Mouse (Mus musculus): ENCODE measurements around the gene Bmpr1a. TPM values are rescaled to one million over a fixed set of nuclear protein-coding genes. Genes with fewer than 3 reads are reported as not detected.

Gene Bmpr1a
- polyA plus RNA-seq, 1 experiment from 2014 or later = 35.8 TPM

DNA sequence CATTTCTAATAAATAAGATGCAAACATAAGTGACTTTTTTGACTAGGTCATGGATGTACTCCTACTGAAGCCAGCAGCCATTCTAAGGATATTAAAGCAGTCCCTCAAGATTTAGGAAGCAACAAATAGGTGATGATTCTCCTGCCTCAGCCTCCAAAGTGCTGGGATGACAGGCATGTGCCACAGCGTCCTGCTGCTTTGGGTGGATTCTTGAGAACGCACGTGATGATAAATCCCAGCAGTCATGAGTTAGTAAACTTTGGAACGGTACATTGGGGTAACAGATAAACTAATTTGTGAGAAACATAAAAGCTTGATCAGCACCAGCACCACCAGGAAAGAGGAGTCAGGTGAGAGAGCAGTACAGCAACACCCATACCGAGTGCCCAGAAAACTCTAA, 52.7 kb downstream of the Bmpr1a start:
- Histone ChIP-seq H3K27ac (no peak overlapping the region), H3K4me2 (ENCODE audit: low read length) (no peak overlapping the region), H3K9me3 (replicated peaks; ENCODE audit: low read length) (no peaks in the 10 kb centered on the region), H3K27me3 (ENCODE audit: insufficient read depth, low read length) (no peaks in the 10 kb centered on the region), H3K4me1 (replicated peaks; ENCODE audit: insufficient read depth, low read length) (0 out of 2 replicates have a peak, but pooled peaks cover 3% of the 10 kb centered on the region), H3K4me3 (replicated peaks; ENCODE audit: low read depth, low read length) (no peak overlapping the region), H3K9ac (ENCODE audit: low read depth, low read length) (no peak overlapping the region), H3K36me3 (ENCODE audit: insufficient read depth, low read length) (0 out of 2 replicates have a peak, but pooled peaks cover 5% of the 10 kb centered on the region)
- TF ChIP-seq CTCF (IDR thresholded peaks at IDR 0.05; ENCODE audit: low read depth) = no peak
- no peak for ATAC-seq (replicated peaks; ENCODE audit: low FRiP score, low read depth)
- 84% methylated on average over 5 of the region's 5 CpGs for WGBS
- no peak for DNase-seq (ENCODE audit: low spot score)

DNA sequence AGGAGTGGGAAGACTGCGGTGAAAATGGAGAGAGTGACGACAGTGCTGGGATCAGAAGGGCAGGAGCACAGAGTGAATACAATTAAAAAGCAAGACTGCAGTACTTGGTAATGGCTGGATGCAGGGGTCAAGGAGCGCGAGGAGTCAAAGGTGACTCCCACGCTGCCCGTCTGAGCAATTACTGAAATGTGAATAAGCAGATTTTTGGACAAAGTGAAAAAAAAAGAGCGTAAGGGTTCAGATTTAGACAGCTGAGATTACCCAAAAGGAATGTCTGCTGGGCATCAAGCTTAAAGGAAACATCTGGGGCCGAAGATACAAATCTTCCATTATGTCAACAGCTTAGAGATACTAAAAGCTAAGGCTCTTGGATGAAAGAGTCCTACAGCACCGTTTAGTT, 53.3 kb downstream of the Bmpr1a start:
- Histone ChIP-seq H3K4me2 (ENCODE audit: low read length) (no peak overlapping the region), H3K36me3 (ENCODE audit: insufficient read depth, low read length) (0 out of 2 replicates have a peak, but pooled peaks cover 5% of the 10 kb centered on the region), H3K4me1 (replicated peaks; ENCODE audit: insufficient read depth, low read length) (0 out of 2 replicates have a peak, but pooled peaks cover 3% of the 10 kb centered on the region), H3K4me3 (replicated peaks; ENCODE audit: low read depth, low read length) (no peak overlapping the region), H3K9me3 (replicated peaks; ENCODE audit: low read length) (no peaks in the 10 kb centered on the region), H3K27ac (no peak overlapping the region), H3K27me3 (ENCODE audit: insufficient read depth, low read length) (no peaks in the 10 kb centered on the region), H3K9ac (ENCODE audit: low read depth, low read length) (no peak overlapping the region)
- no peak; the same call in 1 of the 2 replicates for ATAC-seq (replicated peaks; ENCODE audit: low FRiP score, low read depth)
- 20% methylated on average over 9 of the region's 9 CpGs for WGBS
- DNase-seq (ENCODE audit: low spot score) = peak; percentile 77
- TF ChIP-seq CTCF (IDR thresholded peaks at IDR 0.05; ENCODE audit: low read depth) = no peak

DNA sequence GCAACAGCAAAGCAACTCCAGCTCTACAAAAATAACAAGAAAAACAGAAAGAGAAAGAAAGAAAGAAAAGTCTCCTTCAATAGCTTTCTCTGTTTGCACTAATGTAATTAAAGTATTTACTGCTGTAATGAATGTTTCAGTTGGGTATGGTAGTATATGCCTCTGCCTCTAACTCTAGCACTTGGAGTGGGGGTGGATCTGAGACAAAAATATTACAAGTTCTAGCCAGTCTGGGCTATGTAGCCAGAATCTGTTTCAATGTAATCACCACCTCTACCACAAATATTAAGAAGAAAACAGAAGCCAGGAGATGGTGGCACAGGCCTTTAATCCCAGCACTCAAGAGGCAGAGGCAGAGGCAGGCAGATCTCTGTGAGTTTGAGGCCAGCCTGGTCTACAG, 54.7 kb downstream of the Bmpr1a start:
- no peak overlapping the region for H3K27ac ChIP-seq
- no peak for TF ChIP-seq CTCF (IDR thresholded peaks at IDR 0.05; ENCODE audit: low read depth)
- no peak overlapping the region for H3K9ac ChIP-seq (ENCODE audit: low read depth, low read length)
- H3K27me3 ChIP-seq (ENCODE audit: insufficient read depth, low read length) = no peaks in the 10 kb centered on the region
- H3K9me3 ChIP-seq (replicated peaks; ENCODE audit: low read length) = no peaks in the 10 kb centered on the region
- 0 out of 2 replicates have a peak, but pooled peaks cover 3% of the 10 kb centered on the region for H3K4me1 ChIP-seq (replicated peaks; ENCODE audit: insufficient read depth, low read length)
- ATAC-seq (replicated peaks; ENCODE audit: low FRiP score, low read depth) = no peak
- H3K4me2 ChIP-seq (ENCODE audit: low read length) = no peak overlapping the region
- H3K36me3 ChIP-seq (ENCODE audit: insufficient read depth, low read length) = 0 out of 2 replicates have a peak, but pooled peaks cover 5% of the 10 kb centered on the region
- no peak for DNase-seq (ENCODE audit: low spot score)
- no peak overlapping the region for H3K4me3 ChIP-seq (replicated peaks; ENCODE audit: low read depth, low read length)

DNA sequence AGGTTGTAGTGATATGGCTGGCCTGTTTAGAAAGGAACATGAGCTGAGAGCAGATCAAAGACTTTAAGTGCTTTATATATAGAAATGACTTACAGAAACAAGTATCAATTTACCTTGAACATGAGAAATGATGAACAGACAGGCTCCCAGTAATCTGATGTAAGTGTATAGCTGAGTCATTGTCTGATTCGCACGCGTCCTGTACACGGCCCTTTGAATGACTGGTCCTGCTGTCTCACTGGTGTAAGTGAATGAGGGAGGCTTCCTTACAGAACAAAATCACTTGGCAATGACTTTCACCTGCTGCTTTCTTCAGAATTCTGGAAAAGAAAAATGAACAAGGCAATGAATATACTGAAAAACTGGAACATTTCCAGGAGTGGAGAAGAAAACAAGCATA, 55.5 kb downstream of the Bmpr1a start:
- Histone ChIP-seq H3K36me3 (ENCODE audit: insufficient read depth, low read length) (0 out of 2 replicates have a peak, but pooled peaks cover 5% of the 10 kb centered on the region), H3K27ac (no peak overlapping the region), H3K4me1 (replicated peaks; ENCODE audit: insufficient read depth, low read length) (0 out of 2 replicates have a peak, but pooled peaks cover 3% of the 10 kb centered on the region), H3K9me3 (replicated peaks; ENCODE audit: low read length) (no peaks in the 10 kb centered on the region), H3K4me2 (ENCODE audit: low read length) (no peak overlapping the region), H3K4me3 (replicated peaks; ENCODE audit: low read depth, low read length) (no peak overlapping the region), H3K27me3 (ENCODE audit: insufficient read depth, low read length) (no peaks in the 10 kb centered on the region), H3K9ac (ENCODE audit: low read depth, low read length) (no peak overlapping the region)
- no peak for ATAC-seq (replicated peaks; ENCODE audit: low FRiP score, low read depth)
- TF ChIP-seq CTCF (IDR thresholded peaks at IDR 0.05; ENCODE audit: low read depth) = no peak
- DNase-seq (ENCODE audit: low spot score) = no peak
- WGBS = 80% methylated on average over 4 of the region's 4 CpGs

DNA sequence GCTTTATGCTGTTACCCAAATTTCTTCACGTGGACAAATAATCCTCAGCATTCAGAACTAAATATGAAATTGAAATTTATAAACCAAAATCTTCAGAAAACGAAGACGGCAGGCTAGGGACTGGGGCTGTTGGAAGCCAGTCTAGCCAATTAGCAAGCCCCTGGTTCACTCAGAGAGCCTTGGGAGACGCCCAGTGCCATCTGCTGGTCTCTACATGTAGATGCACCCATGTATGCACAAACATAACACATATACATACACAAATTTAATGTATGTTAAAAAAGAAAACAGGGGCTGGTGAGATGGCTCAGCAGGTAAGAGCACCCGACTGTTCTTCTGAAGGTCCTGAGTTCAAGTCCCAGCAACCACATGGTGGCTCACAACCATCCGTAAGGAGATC, 56.5 kb downstream of the Bmpr1a start:
- DNase-seq (ENCODE audit: low spot score) = no peak
- H3K9me3 ChIP-seq (replicated peaks; ENCODE audit: low read length) = no peaks in the 10 kb centered on the region
- no peak overlapping the region for H3K4me3 ChIP-seq (replicated peaks; ENCODE audit: low read depth, low read length)
- ATAC-seq (replicated peaks; ENCODE audit: low FRiP score, low read depth) = no peak
- no peaks in the 10 kb centered on the region for H3K27me3 ChIP-seq (ENCODE audit: insufficient read depth, low read length)
- TF ChIP-seq CTCF (IDR thresholded peaks at IDR 0.05; ENCODE audit: low read depth) = peak; percentile 14; the same call in 1 of the 2 replicates
- H3K4me1 ChIP-seq (replicated peaks; ENCODE audit: insufficient read depth, low read length) = 0 out of 2 replicates have a peak, but pooled peaks cover 3% of the 10 kb centered on the region
- H3K4me2 ChIP-seq (ENCODE audit: low read length) = no peak overlapping the region
- H3K9ac ChIP-seq (ENCODE audit: low read depth, low read length) = no peak overlapping the region
- 0 out of 2 replicates have a peak, but pooled peaks cover 5% of the 10 kb centered on the region for H3K36me3 ChIP-seq (ENCODE audit: insufficient read depth, low read length)
- 94% methylated on average over 6 of the region's 6 CpGs for WGBS
- no peak overlapping the region for H3K27ac ChIP-seq

DNA sequence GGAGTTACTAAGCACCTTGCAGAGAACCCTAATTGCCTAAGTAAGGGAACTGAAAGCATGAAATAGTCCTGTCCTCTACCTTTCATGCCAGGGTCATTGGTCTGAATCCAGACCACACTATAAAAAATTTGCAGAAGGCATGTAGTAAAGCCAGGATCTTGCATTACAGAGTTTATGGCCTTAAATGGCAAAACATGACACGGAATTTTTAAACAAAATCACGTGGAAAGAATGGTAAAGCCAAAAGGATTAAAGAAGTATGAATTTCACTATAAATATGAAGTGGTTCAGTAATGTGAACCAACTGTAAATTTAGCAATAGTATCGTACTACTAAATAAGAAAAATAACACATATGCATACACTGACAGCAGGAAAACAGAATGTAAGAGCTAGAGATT, 57.8 kb downstream of the Bmpr1a start:
- 81% methylated on average over 3 of the region's 3 CpGs for WGBS
- H3K9ac ChIP-seq (ENCODE audit: low read depth, low read length) = no peak overlapping the region
- H3K27ac ChIP-seq = no peak overlapping the region
- H3K4me3 ChIP-seq (replicated peaks; ENCODE audit: low read depth, low read length) = no peak overlapping the region
- 0 out of 2 replicates have a peak, but pooled peaks cover 3% of the 10 kb centered on the region for H3K4me1 ChIP-seq (replicated peaks; ENCODE audit: insufficient read depth, low read length)
- ATAC-seq (replicated peaks; ENCODE audit: low FRiP score, low read depth) (no peak), DNase-seq (ENCODE audit: low spot score) (no peak)
- TF ChIP-seq CTCF (IDR thresholded peaks at IDR 0.05; ENCODE audit: low read depth) = no peak
- H3K27me3 ChIP-seq (ENCODE audit: insufficient read depth, low read length) = no peaks in the 10 kb centered on the region
- 0 out of 2 replicates have a peak, but pooled peaks cover 13% of the 10 kb centered on the region for H3K36me3 ChIP-seq (ENCODE audit: insufficient read depth, low read length)
- no peak overlapping the region for H3K4me2 ChIP-seq (ENCODE audit: low read length)
- H3K9me3 ChIP-seq (replicated peaks; ENCODE audit: low read length) = no peaks in the 10 kb centered on the region

DNA sequence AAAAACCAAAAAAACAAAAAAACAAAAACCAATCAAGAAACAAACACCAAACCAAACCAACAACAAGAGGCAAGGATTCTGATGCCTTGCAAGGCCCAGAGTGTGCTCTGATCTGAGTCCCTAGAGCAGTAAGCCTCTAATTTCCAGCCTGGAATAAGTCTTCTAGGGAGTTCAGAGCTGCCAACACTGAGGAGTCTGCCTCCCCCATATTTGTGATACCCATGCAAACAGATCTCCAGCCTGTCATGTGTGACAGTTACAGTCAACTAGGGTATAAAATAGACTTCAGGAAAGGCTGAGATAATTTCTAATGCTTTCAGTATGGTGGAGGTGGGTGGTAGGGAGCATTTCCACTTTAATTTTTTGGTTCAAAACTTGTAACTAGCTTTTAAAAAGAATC, 58.2 kb downstream of the Bmpr1a start:
- Histone ChIP-seq H3K27me3 (ENCODE audit: insufficient read depth, low read length) (no peaks in the 10 kb centered on the region), H3K4me3 (replicated peaks; ENCODE audit: low read depth, low read length) (no peak overlapping the region), H3K27ac (no peak overlapping the region), H3K36me3 (ENCODE audit: insufficient read depth, low read length) (0 out of 2 replicates have a peak, but pooled peaks cover 13% of the 10 kb centered on the region), H3K4me1 (replicated peaks; ENCODE audit: insufficient read depth, low read length) (0 out of 2 replicates have a peak, but pooled peaks cover 2% of the 10 kb centered on the region), H3K9me3 (replicated peaks; ENCODE audit: low read length) (no peaks in the 10 kb centered on the region), H3K9ac (ENCODE audit: low read depth, low read length) (no peak overlapping the region), H3K4me2 (ENCODE audit: low read length) (no peak overlapping the region)
- no peak for TF ChIP-seq CTCF (IDR thresholded peaks at IDR 0.05; ENCODE audit: low read depth)
- DNase-seq (ENCODE audit: low spot score) (peak; percentile 58), ATAC-seq (replicated peaks; ENCODE audit: low FRiP score, low read depth) (no peak)
